Mouse (Mus musculus): ENCODE results near the gene Gm10197.

The Gm10197 gene

DNA sequence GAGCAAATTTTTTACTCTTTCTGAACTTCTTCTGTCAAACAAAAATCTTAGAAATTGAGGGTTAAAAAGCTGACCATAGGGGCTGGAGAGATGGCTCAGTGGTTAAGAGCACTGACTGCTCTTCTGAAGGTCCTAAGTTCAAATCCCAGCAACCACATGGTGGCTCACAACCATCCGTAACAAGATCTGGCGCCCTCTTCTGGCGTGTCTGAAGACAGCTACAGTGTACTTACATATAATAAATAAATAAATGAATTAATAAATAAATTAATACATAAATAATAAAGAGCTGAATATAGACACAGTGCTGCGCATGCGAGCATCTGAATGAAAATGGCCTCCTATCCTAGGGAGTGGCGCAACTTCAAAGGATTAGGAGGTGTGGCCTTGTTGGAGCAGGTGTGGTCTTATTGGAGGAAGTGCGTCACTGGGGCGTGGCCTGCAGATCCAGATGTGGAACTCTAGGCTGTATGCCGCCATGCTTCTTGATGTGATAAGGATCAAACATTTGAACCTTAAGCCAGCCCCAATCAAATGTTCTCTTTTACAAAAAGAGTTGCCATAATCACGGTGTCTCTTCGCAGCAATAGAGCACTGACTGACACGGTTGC is 49.0 kb downstream of the Gm10197 start:
- in situ Hi-C loops (cut with MboI; ENCODE audit: low sequenced_read_pairs), result no loop called here

All from CH12F3 (cell line).